Mouse (Mus musculus): ENCODE results near the gene Lrrc2.

DNA sequence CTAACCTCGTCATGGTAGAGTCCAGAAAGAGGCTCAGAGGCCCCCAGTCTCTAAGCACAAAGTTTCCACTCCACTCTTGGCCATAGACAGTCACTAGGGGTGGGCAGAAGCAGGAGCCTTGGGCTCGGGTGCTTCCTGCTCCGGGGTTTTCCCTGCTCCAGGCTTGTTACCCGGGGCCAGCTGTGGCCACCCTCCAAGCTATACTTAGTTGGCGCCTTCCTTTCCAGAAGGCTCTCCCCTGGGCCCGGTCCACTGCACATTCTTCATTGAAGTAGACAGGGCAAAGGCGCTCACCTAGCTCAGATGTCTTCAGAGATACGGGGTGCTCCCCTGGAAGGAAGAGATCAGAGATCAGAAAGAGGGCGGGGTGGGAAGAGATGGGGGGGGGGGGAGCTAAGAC, 60.2 kb downstream of the Lrrc2 start:
- no peak for TF ChIP-seq CTCF (IDR thresholded peaks at IDR 0.05; ENCODE audit: insufficient read depth, low read length)
- no peak for TF ChIP-seq POLR2A (IDR thresholded peaks at IDR 0.05; ENCODE audit: borderline replicate concordance, extremely low read depth, low read depth, low read length)
